Mouse (Mus musculus) C2C12 (cell line): Measurements from ENCODE around the gene Ifi202b.
"Not testable (repeated sequence)": the region's sequence is repeated elsewhere in the genome, so short reads cannot be mapped to it uniquely, and the experiment has no call there.

Source experiments
- CTCF ChIP-seq: IDR thresholded peaks from one replicate; pipeline ENCODE4 v1.5.1; 2011; ENCODE audit not compliant: control insufficient read depth, insufficient read depth, insufficient read length
- FOSL1 ChIP-seq: IDR thresholded peaks from one replicate; pipeline ENCODE4 v1.8.0; 2011; ENCODE audit warnings: mild to moderate bottlenecking, low read length; ENCODE audit not compliant: poor library complexity, insufficient read depth, severe bottlenecking
- MYOD1 ChIP-seq: IDR thresholded peaks from one replicate; pipeline ENCODE4 v1.6.1; 2011; ENCODE audit warnings: low read depth; ENCODE audit not compliant: control insufficient read depth, insufficient read length

GRCm38 (mm10) chr1:173919279-173919678 lies 63.3 kb downstream of the Ifi202b start:
- TF ChIP-seq CTCF, FOSL1, MYOD1: not testable (repeated sequence)
